Mouse (Mus musculus) heart, postnatal 0 days (tissue): ENCODE measurements around the gene Nle1.

Source experiments
- CTCF ChIP-seq: IDR thresholded peaks from 2 replicates; pipeline ENCODE4 v1.5.1; 2016; ENCODE audit warnings: antibody characterized with exemption, control low read depth, low read depth
- EP300 ChIP-seq: IDR thresholded peaks from 2 replicates; pipeline ENCODE4 v1.6.1; 2016; ENCODE audit warnings: antibody characterized with exemption, low read depth

GRCm38 (mm10) chr11:82929633-82929950, 21.4 kb upstream of the Nle1 start:
- TF ChIP-seq CTCF, result no peak
- TF ChIP-seq EP300, result no peak
